Mouse (Mus musculus) retina, embryonic 14.5 days (tissue): ENCODE data around the gene Atraid.
A peak's percentile ranks its signal among the peaks of the same experiment; 100 is the strongest.

Experiments
- DNase-seq: peaks from one replicate; pipeline ENCODE4 v3.0.0-alpha.2; 2015; ENCODE audit warnings: low spot score

Atraid gene

GRCm38 (mm10) chr5:31054261-31055215 is 6.4 kb downstream of the Atraid start, which contains the start of gene Cad:
TSS of gene Cad (plus strand) at chr5:31054780.
- DNase-seq: peak; percentile 96

- DNase-seq: peak; percentile 36
These were observed 7.4 kb downstream of the Atraid start for GRCm38 (mm10) chr5:31055216-31056140.

- DNase-seq: no peak
These were observed 21.7 kb downstream of the Atraid start for GRCm38 (mm10) chr5:31069810-31070209.

GRCm38 (mm10) chr5:31071059-31071458 is 22.9 kb downstream of the Atraid start:
- no peak for DNase-seq

- DNase-seq: no peak
These were observed 23.7 kb downstream of the Atraid start for GRCm38 (mm10) chr5:31071821-31072220.

- DNase-seq: no peak
These were observed 25.1 kb downstream of the Atraid start for GRCm38 (mm10) chr5:31073176-31073575.

GRCm38 (mm10) chr5:31076346-31076745 is 28.2 kb downstream of the Atraid start:
- DNase-seq: no peak

- DNase-seq: no peak
These were observed 32.1 kb downstream of the Atraid start for GRCm38 (mm10) chr5:31080059-31080794.

GRCm38 (mm10) chr5:31080795-31081164 is 32.7 kb downstream of the Atraid start:
- no peak for DNase-seq

GRCm38 (mm10) chr5:31081386-31081785 is 33.3 kb downstream of the Atraid start:
- DNase-seq: peak; percentile 72

GRCm38 (mm10) chr5:31082355-31082754 is 34.2 kb downstream of the Atraid start:
- DNase-seq: peak; percentile 63

- peak; percentile 7 for DNase-seq
These were observed 35.0 kb downstream of the Atraid start for GRCm38 (mm10) chr5:31082935-31083625.

- DNase-seq: peak; percentile 47
These were observed 35.8 kb downstream of the Atraid start for GRCm38 (mm10) chr5:31083949-31084348.

- no peak for DNase-seq
These were observed 38.5 kb downstream of the Atraid start for GRCm38 (mm10) chr5:31086606-31087005.

GRCm38 (mm10) chr5:31087131-31087530 is 39.0 kb downstream of the Atraid start:
- no peak for DNase-seq

GRCm38 (mm10) chr5:31092231-31092975 is 44.3 kb downstream of the Atraid start:
- peak; percentile 18 for DNase-seq

GRCm38 (mm10) chr5:31093151-31094041 is 45.3 kb downstream of the Atraid start:
- DNase-seq: peak; percentile 58

- peak; percentile 31 for DNase-seq
These were observed 46.1 kb downstream of the Atraid start for GRCm38 (mm10) chr5:31094100-31094798.
